Comparison of ENCODE assay signal across 8 mouse cellular contexts in the genomic region with DNA sequence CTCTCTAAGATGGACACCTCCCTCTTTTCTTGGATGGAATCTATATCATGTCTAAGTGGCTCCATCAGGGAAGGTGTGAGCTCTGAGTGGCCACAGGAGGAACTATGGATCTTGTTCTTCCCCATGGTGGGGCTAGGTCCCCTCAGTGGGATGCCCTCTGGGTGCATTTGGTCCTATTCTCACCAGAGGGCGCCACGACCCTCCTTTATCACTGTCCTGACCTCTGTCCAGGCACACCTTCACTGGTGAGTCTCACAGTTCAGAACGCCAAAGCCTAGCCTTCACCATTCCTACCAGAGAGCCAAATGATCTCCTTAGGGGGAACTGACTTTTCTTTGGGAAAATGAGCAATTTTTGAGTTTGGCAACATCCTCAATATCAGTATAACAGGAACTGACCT.
DNase-seq lines count a peak whose midpoint lies in the region; ATAC-seq lines count a peak whose summit lies in the region.

No protein-coding gene starts in this region.

- H3K36me3 ChIP-seq in intestine, embryonic 15.5 days: no peaks in the 10 kb centered on the region
- H3K36me3 ChIP-seq in hindbrain, embryonic 16.5 days (ENCODE audit: control insufficient read depth, insufficient read depth, low read length): no peaks in the 10 kb centered on the region

- ATAC-seq in intestine, embryonic 15.5 days: peak; percentile 59; the same call in 1 of the 2 replicates
- ATAC-seq in hindbrain, embryonic 16.5 days: no peak

- H3K4me3 ChIP-seq in intestine, embryonic 15.5 days (replicated peaks): no peak overlapping the region
- H3K4me3 ChIP-seq in hindbrain, embryonic 16.5 days (ENCODE audit: low read length): no peak overlapping the region

- DNase-seq in heart, adult 11 months: peak; percentile 94
- DNase-seq in heart, adult 8-10 months (ENCODE audit: low spot score): no peak
- peak; percentile 71 for DNase-seq in CD4-positive, CD25-positive, alpha-beta regulatory T cell, adult 2 months (ENCODE audit: low read depth, low spot score)
- peak; percentile 11 for DNase-seq in cerebellum, adult 9-11 months
- DNase-seq in lung, postnatal 14 days: peak; percentile 65
- no peak for DNase-seq in right cerebral cortex, postnatal 4 days

- 11% methylated on average over 3 of the region's 3 CpGs for WGBS in intestine, embryonic 15.5 days
- 9% methylated on average over 3 of the region's 3 CpGs for WGBS in hindbrain, embryonic 16.5 days

- no peak overlapping the region for H3K27ac ChIP-seq in intestine, embryonic 15.5 days
- no peak overlapping the region for H3K27ac ChIP-seq in hindbrain, embryonic 16.5 days (ENCODE audit: low read depth, low read length)

- H3K4me1 ChIP-seq in intestine, embryonic 15.5 days (replicated peaks): 0 out of 2 replicates have a peak, but pooled peaks cover 6% of the 10 kb centered on the region
- no peaks in the 10 kb centered on the region; the same call in 1 of the 2 replicates for H3K4me1 ChIP-seq in hindbrain, embryonic 16.5 days (ENCODE audit: control insufficient read depth, insufficient read depth, low read depth, low read length)

- no peaks in the 10 kb centered on the region for H3K27me3 ChIP-seq in intestine, embryonic 15.5 days (replicated peaks)
- H3K27me3 ChIP-seq in hindbrain, embryonic 16.5 days (replicated peaks; ENCODE audit: control insufficient read depth, insufficient read depth, low read length): no peaks in the 10 kb centered on the region

- H3K4me2 ChIP-seq in intestine, embryonic 15.5 days (replicated peaks): no peak overlapping the region
- H3K4me2 ChIP-seq in hindbrain, embryonic 16.5 days (ENCODE audit: low read length): no peak overlapping the region

- no peak overlapping the region for H3K9ac ChIP-seq in intestine, embryonic 15.5 days
- H3K9ac ChIP-seq in hindbrain, embryonic 16.5 days (ENCODE audit: low read depth, low read length): no peak overlapping the region

- H3K9me3 ChIP-seq in intestine, embryonic 15.5 days: no peaks in the 10 kb centered on the region
- H3K9me3 ChIP-seq in hindbrain, embryonic 16.5 days (ENCODE audit: control insufficient read depth, low read length): no peaks in the 10 kb centered on the region

Comparison
In these comparisons a context has a peak if more than half of its experiments do, and no peak if none do; other contexts are left out.
1. DNase-seq: peak in heart, adult 11 months (single experiment), CD4-positive, CD25-positive, alpha-beta regulatory T cell, adult 2 months (single experiment), cerebellum, adult 9-11 months (single experiment) and lung, postnatal 14 days (single experiment); none in heart, adult 8-10 months (single experiment) and right cerebral cortex, postnatal 4 days (single experiment).